Mouse (Mus musculus): ENCODE data around the gene Gls2. TPM values are rescaled to one million over a fixed set of nuclear protein-coding genes. Genes with fewer than 3 reads are reported as not detected.

The Gls2 gene
- polyA plus RNA-seq, 1 experiment from 2014 or later = 1.7 TPM

- H3K4me3 ChIP-seq (replicated peaks; ENCODE audit: low read length) = no peak overlapping the region
- H3K9ac ChIP-seq = no peak overlapping the region
- no peak overlapping the region for H3K4me2 ChIP-seq (replicated peaks)
- DNase-seq (ENCODE audit: low spot score) = no peak
- 93% methylated on average over 8 of the region's 8 CpGs for WGBS
- H3K36me3 ChIP-seq (replicated peaks; ENCODE audit: control insufficient read depth, insufficient read depth) = peaks cover 19% of the 10 kb centered on the region
- H3K27ac ChIP-seq = no peak overlapping the region
- ATAC-seq (ENCODE audit: low FRiP score) = no peak
- H3K27me3 ChIP-seq (ENCODE audit: control insufficient read depth, insufficient read depth, low read length) = no peaks in the 10 kb centered on the region
- no peaks in the 10 kb centered on the region for H3K9me3 ChIP-seq (ENCODE audit: control insufficient read depth, low read length)
- no peaks in the 10 kb centered on the region for H3K4me1 ChIP-seq (replicated peaks; ENCODE audit: control insufficient read depth, insufficient read depth, low read length)
Observed at GRCm38 (mm10) chr10:128255925-128256324, 61.7 kb downstream of the Gls2 start.

- H3K36me3 ChIP-seq (replicated peaks; ENCODE audit: control insufficient read depth, insufficient read depth) = peaks cover 15% of the 10 kb centered on the region
- no peaks in the 10 kb centered on the region for H3K27me3 ChIP-seq (ENCODE audit: control insufficient read depth, insufficient read depth, low read length)
- H3K4me2 ChIP-seq (replicated peaks) = no peak overlapping the region
- H3K9me3 ChIP-seq (ENCODE audit: control insufficient read depth, low read length) = no peaks in the 10 kb centered on the region
- no peak for ATAC-seq (ENCODE audit: low FRiP score)
- no peaks in the 10 kb centered on the region for H3K4me1 ChIP-seq (replicated peaks; ENCODE audit: control insufficient read depth, insufficient read depth, low read length)
- WGBS = 92% methylated on average over 8 of the region's 8 CpGs
- DNase-seq (ENCODE audit: low spot score) = no peak
- no peak overlapping the region for H3K27ac ChIP-seq
- no peak overlapping the region for H3K4me3 ChIP-seq (replicated peaks; ENCODE audit: low read length)
- H3K9ac ChIP-seq = no peak overlapping the region
Observed at GRCm38 (mm10) chr10:128256328-128256727, 62.1 kb downstream of the Gls2 start.

GRCm38 (mm10) chr10:128258953-128259352 is 64.7 kb downstream of the Gls2 start:
- WGBS = 85% methylated on average over 4 of the region's 4 CpGs
- H3K9me3 ChIP-seq (ENCODE audit: control insufficient read depth, low read length) = no peaks in the 10 kb centered on the region
- no peak for DNase-seq (ENCODE audit: low spot score)

More at GRCm38 (mm10) chr10:128258953-128259352, 64.7 kb downstream of the Gls2 start:
- ATAC-seq (ENCODE audit: low FRiP score) = no peak
- H3K4me2 ChIP-seq (replicated peaks) = no peak overlapping the region
- H3K36me3 ChIP-seq (replicated peaks; ENCODE audit: control insufficient read depth, insufficient read depth) = no peaks in the 10 kb centered on the region
- H3K9ac ChIP-seq = no peak overlapping the region
- H3K27me3 ChIP-seq (ENCODE audit: control insufficient read depth, insufficient read depth, low read length) = no peaks in the 10 kb centered on the region
- no peak overlapping the region for H3K4me3 ChIP-seq (replicated peaks; ENCODE audit: low read length)
- H3K27ac ChIP-seq = no peak overlapping the region
- no peaks in the 10 kb centered on the region for H3K4me1 ChIP-seq (replicated peaks; ENCODE audit: control insufficient read depth, insufficient read depth, low read length)

Other genes starting within 250 kb of the Gls2 start
- gene Hsd17b6, start 186.8 kb upstream of the Gls2 start, polyA plus RNA-seq (2014; fragmentation: Nextera tagmentation; extraction: Ambion mirVana) = not detected in 2 replicates
- 36.9 and 39.3 TPM in 2 replicates for gene Prim1, start 179.3 kb upstream of the Gls2 start, polyA plus RNA-seq (2014; fragmentation: Nextera tagmentation; extraction: Ambion mirVana)
- 558 and 592 TPM in 2 replicates for gene Naca, start 158.9 kb upstream of the Gls2 start, polyA plus RNA-seq (2014; fragmentation: Nextera tagmentation; extraction: Ambion mirVana)
- gene Ptges3, start 135.5 kb upstream of the Gls2 start, polyA plus RNA-seq (2014; fragmentation: Nextera tagmentation; extraction: Ambion mirVana) = 393 and 410 TPM in 2 replicates
- gene Atp5b, start 111.2 kb upstream of the Gls2 start, polyA plus RNA-seq (2014; fragmentation: Nextera tagmentation; extraction: Ambion mirVana) = 2,242 and 2,471 TPM in 2 replicates
- 17.7 and 19.0 TPM in 2 replicates for gene Baz2a, start 102.9 kb upstream of the Gls2 start, polyA plus RNA-seq (2014; fragmentation: Nextera tagmentation; extraction: Ambion mirVana)
- 7.7 and 8.2 TPM in 2 replicates for gene Rbms2, start 14.2 kb upstream of the Gls2 start, polyA plus RNA-seq (2014; fragmentation: Nextera tagmentation; extraction: Ambion mirVana)
- gene Spryd4, start 17.4 kb downstream of the Gls2 start, polyA plus RNA-seq (2014; fragmentation: Nextera tagmentation; extraction: Ambion mirVana) = 22.4 and 23.2 TPM in 2 replicates
- gene Mip, start 31.4 kb downstream of the Gls2 start, polyA plus RNA-seq (2014; fragmentation: Nextera tagmentation; extraction: Ambion mirVana) = 0.21 TPM in 1 of 2 replicates, not detected in the other
- gene Timeless, start 37.6 kb downstream of the Gls2 start, polyA plus RNA-seq (2014; fragmentation: Nextera tagmentation; extraction: Ambion mirVana) = 15.4 and 16.7 TPM in 2 replicates
- gene Apon, start 59.6 kb downstream of the Gls2 start, polyA plus RNA-seq (2014; fragmentation: Nextera tagmentation; extraction: Ambion mirVana) = 0.19 TPM in 1 of 2 replicates, not detected in the other
- not detected in 2 replicates for gene Apof, start 74.2 kb downstream of the Gls2 start, polyA plus RNA-seq (2014; fragmentation: Nextera tagmentation; extraction: Ambion mirVana)
- 20.4 and 20.5 TPM in 2 replicates for gene Stat2, start 76.1 kb downstream of the Gls2 start, polyA plus RNA-seq (2014; fragmentation: Nextera tagmentation; extraction: Ambion mirVana)
- 0.25 and 0.28 TPM in 2 replicates for gene Il23a, start 104.3 kb downstream of the Gls2 start, polyA plus RNA-seq (2014; fragmentation: Nextera tagmentation; extraction: Ambion mirVana)
- gene Pan2, start 108.9 kb downstream of the Gls2 start, polyA plus RNA-seq (2014; fragmentation: Nextera tagmentation; extraction: Ambion mirVana) = 17.7 and 19.2 TPM in 2 replicates
- 187 and 215 TPM in 2 replicates for gene Cnpy2, start 128.0 kb downstream of the Gls2 start, polyA plus RNA-seq (2014; fragmentation: Nextera tagmentation; extraction: Ambion mirVana)
- gene Cs, start 143.3 kb downstream of the Gls2 start, polyA plus RNA-seq (2014; fragmentation: Nextera tagmentation; extraction: Ambion mirVana) = 271 and 304 TPM in 2 replicates
- gene Coq10a, start 174.5 kb downstream of the Gls2 start, polyA plus RNA-seq (2014; fragmentation: Nextera tagmentation; extraction: Ambion mirVana) = 50.8 and 54.2 TPM in 2 replicates
- gene Ankrd52, start 182.7 kb downstream of the Gls2 start, polyA plus RNA-seq (2014; fragmentation: Nextera tagmentation; extraction: Ambion mirVana) = 13.0 and 15.4 TPM in 2 replicates
- 0.22 TPM in 1 of 2 replicates, not detected in the other for gene Slc39a5, start 206.8 kb downstream of the Gls2 start, polyA plus RNA-seq (2014; fragmentation: Nextera tagmentation; extraction: Ambion mirVana)
- 134 and 140 TPM in 2 replicates for gene Nabp2, start 217.0 kb downstream of the Gls2 start, polyA plus RNA-seq (2014; fragmentation: Nextera tagmentation; extraction: Ambion mirVana)
- 70.9 and 83.7 TPM in 2 replicates for gene Rnf41, start 217.2 kb downstream of the Gls2 start, polyA plus RNA-seq (2014; fragmentation: Nextera tagmentation; extraction: Ambion mirVana)

All from hindbrain, embryonic 14.5 days (tissue).